Mouse (Mus musculus) lung, embryonic 14.5 days (tissue): ENCODE measurements around the gene Magi2. TPM values are rescaled to one million over a fixed set of nuclear protein-coding genes. Genes with fewer than 3 reads are reported as not detected.

ENCODE experiments used
- ATAC-seq: fragments of 200-750 bp; cut with Nextera tagmentation; 2 replicates; pipeline ENCODE4 v1.8.0; 2017; ENCODE audit warnings: mild to moderate bottlenecking, moderate TSS enrichment, moderate library complexity; ENCODE audit not compliant: insufficient read depth
- DNase-seq: peaks from one replicate; pipeline ENCODE4 v3.0.0-alpha.2; 2015
- H3K27ac ChIP-seq: fragments of 300-500 bp; sonication (generic); 2 replicates; pipeline ENCODE4 v1.5.1; 2014; ENCODE audit warnings: low read depth, mild to moderate bottlenecking, moderate library complexity
- H3K27me3 ChIP-seq: fragments of 300-500 bp; sonication (generic); 2 replicates; pipeline ENCODE4 v1.6.1; 2014; ENCODE audit warnings: low read length, control low read depth; ENCODE audit not compliant: insufficient read depth
- H3K36me3 ChIP-seq: fragments of 300-500 bp; sonication (generic); 2 replicates; pipeline ENCODE4 v1.6.1; 2014; ENCODE audit warnings: control low read depth; ENCODE audit not compliant: insufficient read depth
- H3K4me1 ChIP-seq: fragments of 300-500 bp; sonication (generic); 2 replicates; pipeline ENCODE4 v1.6.1; 2014; ENCODE audit warnings: antibody characterized with exemption, control low read depth; ENCODE audit not compliant: insufficient read depth
- H3K4me2 ChIP-seq: fragments of 300-500 bp; sonication (generic); 2 replicates; pipeline ENCODE4 v1.6.1; 2014; ENCODE audit warnings: mild to moderate bottlenecking
- H3K4me3 ChIP-seq: fragments of 300-500 bp; sonication (generic); 2 replicates; pipeline ENCODE4 v1.5.1; 2014; ENCODE audit warnings: low read depth, low read length
- H3K9ac ChIP-seq: fragments of 300-500 bp; sonication (generic); 2 replicates; pipeline ENCODE4 v1.6.1; 2014
- H3K9me3 ChIP-seq: fragments of 300-500 bp; sonication (generic); 2 replicates; pipeline ENCODE4 v1.6.1; 2016; ENCODE audit warnings: low read depth, low read length, control low read depth
- CTCF ChIP-seq: IDR thresholded peaks from 2 replicates; pipeline ENCODE4 v1.5.1; 2016; ENCODE audit warnings: antibody characterized with exemption, low read depth
- WGBS: fragments of 180-500 bp; shearing (Covaris S2); extraction: QIAGEN DNeasy Blood & Tissue Kit; methylation state at CpG from one replicate; pipeline ENCODE4 v1.1.7; 2014; 5-methylcytosine and 5-hydroxymethylcytosine counted together
- polyA plus RNA-seq: library from polyadenylated mRNA; unstranded; fragments of >200 nt; fragmentation: Nextera tagmentation; extraction: Ambion mirVana; gene quantifications from 2 replicates; pipeline ENCODE4 v1.2.1, GENCODE M21; 2014

Gene Magi2
- polyA plus RNA-seq, 1 experiment from 2014 or later = 2.4 TPM

DNA sequence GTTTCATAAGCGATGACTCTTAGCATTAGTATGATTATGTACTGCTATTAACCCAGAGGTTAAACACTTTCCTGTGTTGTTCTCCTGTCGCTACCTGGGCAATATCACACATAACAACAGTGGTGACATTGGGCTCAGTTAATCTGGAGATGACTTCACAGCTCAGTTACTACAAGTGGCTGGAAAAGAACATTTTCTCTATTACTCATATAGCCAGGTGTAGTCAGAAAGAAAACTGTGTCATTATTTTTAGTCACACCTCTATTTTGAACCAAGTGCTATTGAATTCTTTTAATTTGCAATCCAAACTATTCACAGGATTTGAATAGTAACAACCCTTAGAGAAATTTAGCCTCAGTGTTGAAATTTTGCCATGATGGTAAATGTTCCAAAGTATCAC, 821.5 kb downstream of the Magi2 start:
- Histone ChIP-seq H3K4me2 (no peak overlapping the region), H3K4me3 (no peak overlapping the region), H3K27ac (no peak overlapping the region), H3K4me1 (no peaks in the 10 kb centered on the region), H3K9me3 (no peaks in the 10 kb centered on the region), H3K27me3 (no peaks in the 10 kb centered on the region), H3K36me3 (no peaks in the 10 kb centered on the region), H3K9ac (no peak overlapping the region)
- ATAC-seq (no peak), DNase-seq (no peak)
- TF ChIP-seq CTCF = no peak
- WGBS = 84% methylated on average over 2 of the region's 2 CpGs

DNA sequence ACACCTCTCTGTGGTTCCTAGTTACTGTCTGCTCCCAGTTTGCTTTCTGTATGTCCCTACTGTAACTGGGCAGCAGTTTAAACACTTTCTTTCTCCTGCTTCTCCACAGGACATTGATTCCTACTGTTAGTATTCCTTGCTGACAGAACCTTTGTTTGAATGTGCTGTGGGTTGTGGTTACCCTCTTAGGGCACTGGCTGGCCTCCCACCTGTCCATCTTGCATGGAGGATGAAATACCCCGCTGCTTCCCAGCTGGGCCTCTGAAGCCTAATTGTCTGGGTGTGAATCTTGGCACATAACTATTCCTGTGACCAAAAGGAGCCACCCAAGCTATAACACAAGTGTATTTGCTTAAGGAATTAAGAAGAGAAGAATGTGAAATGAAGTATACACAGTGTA, 823.4 kb downstream of the Magi2 start:
- Histone ChIP-seq H3K9ac (no peak overlapping the region), H3K4me2 (no peak overlapping the region), H3K27ac (no peak overlapping the region), H3K9me3 (no peaks in the 10 kb centered on the region), H3K36me3 (no peaks in the 10 kb centered on the region), H3K4me1 (no peaks in the 10 kb centered on the region), H3K27me3 (no peaks in the 10 kb centered on the region), H3K4me3 (no peak overlapping the region)
- ATAC-seq = no peak
- TF ChIP-seq CTCF = no peak
- 46% methylated on average over 1 of the region's 1 CpGs for WGBS
- no peak for DNase-seq

DNA sequence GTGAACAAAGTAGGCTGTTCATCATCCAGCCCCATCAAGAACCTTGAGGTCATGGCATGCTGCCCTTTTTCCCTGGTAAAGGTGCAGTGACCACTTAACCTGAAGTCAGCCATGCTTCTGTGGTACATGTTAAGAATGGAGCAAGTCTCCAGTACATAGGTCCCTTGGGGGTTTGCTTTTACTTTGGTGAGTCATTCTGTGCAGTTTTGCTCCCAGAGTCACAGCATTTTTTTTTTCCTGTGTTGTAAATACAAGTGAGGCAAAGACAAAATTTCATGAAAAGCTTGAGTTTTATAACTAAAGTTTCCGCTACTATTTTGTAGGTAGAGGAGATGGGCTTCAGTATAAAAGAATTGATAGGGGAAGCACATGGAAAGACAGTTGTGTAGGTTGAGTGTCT, 828.2 kb downstream of the Magi2 start:
- Histone ChIP-seq H3K4me3 (no peak overlapping the region), H3K9me3 (no peaks in the 10 kb centered on the region), H3K9ac (no peak overlapping the region), H3K36me3 (no peaks in the 10 kb centered on the region), H3K27me3 (no peaks in the 10 kb centered on the region), H3K27ac (no peak overlapping the region), H3K4me2 (no peak overlapping the region), H3K4me1 (no peaks in the 10 kb centered on the region)
- WGBS = 95% methylated on average over 1 of the region's 1 CpGs
- ATAC-seq = no peak
- TF ChIP-seq CTCF = no peak
- DNase-seq = no peak

DNA sequence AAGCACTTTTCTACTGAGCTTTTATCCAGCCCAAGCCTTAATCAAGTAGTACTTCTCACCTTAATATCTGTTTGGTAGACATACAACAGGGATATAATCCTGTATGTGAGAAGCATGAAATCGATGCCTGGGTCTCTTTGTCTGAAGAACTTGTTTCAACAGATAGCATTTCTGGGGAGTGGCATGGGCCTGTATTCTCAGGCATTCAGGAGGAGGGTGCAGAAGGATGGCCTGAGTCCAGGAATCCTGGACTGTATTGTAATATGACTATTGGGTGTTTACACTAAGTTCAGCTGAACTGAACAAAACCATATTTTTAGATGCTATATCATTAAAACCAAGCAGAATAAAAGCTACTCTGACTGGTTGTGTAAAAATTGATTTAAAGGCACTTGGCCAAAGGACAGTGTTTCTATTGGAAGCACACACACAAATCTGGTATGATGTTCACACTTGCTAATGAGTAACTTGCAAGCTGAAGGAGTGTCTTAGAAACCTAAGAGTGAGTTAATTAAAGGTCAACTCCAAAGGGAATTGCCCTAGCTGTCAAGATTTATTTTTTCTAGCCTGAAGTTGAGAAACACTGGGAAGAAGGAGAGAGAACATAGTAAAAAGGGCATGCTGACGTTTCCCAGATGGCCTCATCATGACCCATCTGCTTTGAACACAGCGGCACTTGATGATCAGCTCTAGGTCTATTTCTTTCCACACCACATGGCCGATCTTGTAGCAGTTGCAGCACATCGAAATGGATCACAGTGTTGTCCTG, 829.4 kb downstream of the Magi2 start:
- Histone ChIP-seq H3K36me3 (no peaks in the 10 kb centered on the region), H3K4me2 (no peak overlapping the region), H3K9ac (no peak overlapping the region), H3K9me3 (no peaks in the 10 kb centered on the region), H3K27me3 (no peaks in the 10 kb centered on the region), H3K4me3 (no peak overlapping the region), H3K4me1 (no peaks in the 10 kb centered on the region), H3K27ac (no peak overlapping the region)
- DNase-seq (no peak), ATAC-seq (peak; percentile 49; the same call in 1 of the 2 replicates)
- TF ChIP-seq CTCF = no peak
- WGBS = 39% methylated on average over 5 of the region's 5 CpGs

DNA sequence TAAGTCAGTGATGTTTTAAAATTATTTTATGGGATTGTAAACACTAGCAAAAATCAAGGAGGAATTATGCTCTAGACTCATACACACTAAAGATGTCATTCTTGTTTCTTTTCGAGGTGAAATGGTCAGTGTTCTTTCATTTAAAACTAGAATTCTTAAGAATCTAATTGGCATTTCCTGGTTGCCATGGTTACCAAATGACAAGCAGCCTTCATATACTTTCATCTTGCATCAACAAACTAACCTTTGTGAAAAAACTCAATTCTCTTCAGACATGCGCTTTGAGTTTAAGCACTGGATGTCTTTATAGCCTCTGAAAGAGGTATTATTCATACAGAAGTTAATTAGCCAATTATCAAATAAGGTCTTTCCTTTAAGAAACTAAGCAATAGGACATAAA, 830.0 kb downstream of the Magi2 start:
- Histone ChIP-seq H3K27ac (no peak overlapping the region), H3K4me3 (no peak overlapping the region), H3K9me3 (no peaks in the 10 kb centered on the region), H3K9ac (no peak overlapping the region), H3K27me3 (no peaks in the 10 kb centered on the region), H3K4me2 (no peak overlapping the region), H3K4me1 (no peaks in the 10 kb centered on the region), H3K36me3 (no peaks in the 10 kb centered on the region)
- 72% methylated on average over 2 of the region's 2 CpGs for WGBS
- DNase-seq (no peak), ATAC-seq (no peak)
- no peak for TF ChIP-seq CTCF

DNA sequence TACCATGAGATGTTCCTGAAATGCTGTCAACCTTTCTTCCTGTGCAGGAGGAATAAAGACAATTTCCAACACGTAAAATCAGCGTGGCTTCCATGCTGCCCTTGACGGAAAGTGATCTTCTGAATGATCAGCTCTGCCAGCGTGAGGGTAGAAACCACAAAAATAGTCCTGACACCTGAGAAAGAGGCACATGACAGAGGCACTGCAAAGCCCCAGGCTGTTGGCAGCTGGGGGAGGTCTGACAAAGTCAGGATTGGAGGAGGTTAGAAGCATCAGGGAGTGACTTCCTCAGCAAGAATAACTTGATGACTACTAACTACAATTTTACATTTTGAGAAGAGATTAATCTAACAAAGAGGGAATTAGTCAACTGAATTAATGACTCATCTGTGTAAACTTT, 835.2 kb downstream of the Magi2 start:
- 74% methylated on average over 4 of the region's 4 CpGs for WGBS

DNA sequence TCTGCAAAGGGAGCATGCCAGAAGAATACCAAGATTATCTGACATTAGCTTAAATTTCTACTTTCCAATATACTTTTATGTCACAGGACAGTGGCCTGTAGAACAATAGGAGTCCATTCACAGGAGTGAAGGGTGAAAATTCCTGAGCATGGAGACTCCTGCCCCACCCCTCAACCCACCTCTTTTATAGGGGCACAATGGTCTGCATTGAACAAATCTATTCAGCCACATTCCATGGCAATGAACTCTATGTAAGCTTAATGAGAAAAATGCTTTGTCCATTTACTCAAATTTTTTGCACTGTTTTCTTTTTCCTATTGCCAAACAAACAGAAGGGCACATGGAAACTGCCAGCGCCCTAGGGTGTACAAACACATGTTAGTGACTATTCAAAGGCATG, 838.2 kb downstream of the Magi2 start:
- WGBS = 82% methylated on average over 1 of the region's 1 CpGs
- DNase-seq = no peak

More for the DNA sequence above, 835.2 kb downstream of the Magi2 start:
- no peak overlapping the region for H3K4me2 ChIP-seq
- H3K4me1 ChIP-seq = no peaks in the 10 kb centered on the region
- no peak for TF ChIP-seq CTCF
- no peak overlapping the region for H3K9ac ChIP-seq
- H3K9me3 ChIP-seq = no peaks in the 10 kb centered on the region
- no peak for ATAC-seq
- no peak for DNase-seq
- H3K4me3 ChIP-seq = no peak overlapping the region
- no peaks in the 10 kb centered on the region for H3K27me3 ChIP-seq
- no peaks in the 10 kb centered on the region for H3K36me3 ChIP-seq
- H3K27ac ChIP-seq = no peak overlapping the region

More for the DNA sequence above, 838.2 kb downstream of the Magi2 start:
- H3K9ac ChIP-seq = no peak overlapping the region
- H3K4me3 ChIP-seq = no peak overlapping the region
- no peak for TF ChIP-seq CTCF
- no peaks in the 10 kb centered on the region for H3K36me3 ChIP-seq
- no peak overlapping the region for H3K4me2 ChIP-seq
- H3K4me1 ChIP-seq = no peaks in the 10 kb centered on the region
- no peaks in the 10 kb centered on the region for H3K9me3 ChIP-seq
- no peak for ATAC-seq
- H3K27ac ChIP-seq = no peak overlapping the region
- H3K27me3 ChIP-seq = no peaks in the 10 kb centered on the region
